Mouse (Mus musculus) fat pad, adult 2 months (tissue): ENCODE measurements around the gene Kcng3.

ENCODE experiments used
- DNase-seq: peaks from one replicate; pipeline ENCODE4 v3.0.0-alpha.2; 2011; ENCODE audit warnings: low read depth, low spot score; ENCODE audit errors: extremely low read depth

Kcng3 gene

DNA sequence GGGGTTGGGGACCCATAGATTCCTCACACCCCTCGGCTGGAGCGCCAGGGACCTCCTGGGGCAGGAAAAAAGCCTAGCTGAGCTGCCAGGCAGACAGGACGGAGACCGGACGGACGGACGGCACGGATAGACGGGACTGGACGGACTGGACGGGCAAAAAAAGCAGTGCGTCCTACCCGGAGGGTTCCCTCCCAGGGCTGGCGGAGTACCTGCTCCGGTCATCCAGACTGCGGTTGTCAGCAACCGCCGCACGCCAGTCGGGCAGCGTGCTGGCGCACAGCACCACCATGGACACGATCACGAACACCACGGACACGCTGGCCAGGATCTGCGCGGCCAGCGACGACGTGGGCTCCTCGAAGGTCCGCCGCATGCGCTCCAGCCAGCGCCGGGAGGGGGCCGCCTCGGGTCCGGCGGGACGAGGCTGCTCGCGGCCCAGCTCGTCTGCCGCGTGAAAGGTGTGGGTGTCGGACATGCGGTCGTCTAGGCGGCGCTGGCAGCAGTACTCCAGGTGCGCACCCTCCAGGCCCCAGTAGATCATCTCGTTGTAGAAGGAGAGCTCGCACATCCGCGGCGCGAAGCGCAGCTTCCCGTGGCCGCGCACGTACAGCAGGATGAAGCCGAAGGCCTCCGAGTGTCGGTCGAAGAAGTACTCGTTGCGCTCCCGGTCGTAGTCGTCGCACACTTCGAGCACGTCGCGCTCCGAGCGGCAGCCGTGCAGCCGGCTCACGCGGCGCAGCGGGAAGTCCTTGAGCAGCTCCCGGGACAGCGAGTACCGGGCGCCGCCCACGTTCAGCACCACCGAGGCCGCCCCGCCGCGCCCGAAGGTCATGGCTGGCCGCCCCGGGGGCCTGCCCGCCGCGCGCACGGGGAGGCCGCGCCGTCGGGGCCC is 662 bp downstream of the Kcng3 start:
- DNase-seq: no peak

DNA sequence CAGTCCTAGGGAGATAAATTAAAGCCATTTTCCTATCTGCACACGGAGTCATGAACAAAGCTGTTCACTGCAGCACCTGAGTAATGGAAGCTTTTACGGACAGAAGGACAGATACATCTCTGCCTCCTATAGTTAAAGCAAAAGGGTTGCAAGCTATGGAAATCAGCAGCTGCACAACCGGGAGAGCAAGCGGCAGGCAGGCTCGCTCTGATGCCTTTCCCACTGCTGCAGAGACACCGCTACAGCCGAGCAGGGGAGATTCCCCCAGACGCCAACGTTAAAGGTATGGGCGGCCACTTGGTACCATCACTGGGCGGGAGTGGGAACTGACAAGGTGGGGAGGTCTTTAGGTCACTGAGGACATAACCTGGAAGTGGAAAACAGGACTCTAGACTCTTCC is 17.8 kb downstream of the Kcng3 start:
- DNase-seq: no peak

DNA sequence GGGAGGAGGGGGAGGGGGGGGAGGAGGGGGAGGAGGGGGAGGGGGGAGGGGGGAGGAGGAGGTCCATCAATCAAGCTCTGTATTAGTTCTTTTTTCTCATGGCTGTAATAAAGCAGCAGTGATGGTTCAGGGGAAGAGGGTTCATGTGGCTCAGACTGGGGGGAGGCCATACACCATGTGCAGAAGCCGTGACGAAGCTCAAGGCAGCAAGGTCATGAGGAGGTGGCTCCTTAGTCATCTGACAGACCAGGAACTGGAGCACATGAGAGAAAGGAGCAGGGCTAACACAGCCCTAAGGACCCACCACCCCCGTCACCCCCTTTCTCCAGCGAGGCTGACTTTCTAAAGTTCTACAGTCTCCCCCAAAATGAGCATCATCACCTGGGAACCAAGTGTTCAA is 22.2 kb downstream of the Kcng3 start:
- DNase-seq: no peak

DNA sequence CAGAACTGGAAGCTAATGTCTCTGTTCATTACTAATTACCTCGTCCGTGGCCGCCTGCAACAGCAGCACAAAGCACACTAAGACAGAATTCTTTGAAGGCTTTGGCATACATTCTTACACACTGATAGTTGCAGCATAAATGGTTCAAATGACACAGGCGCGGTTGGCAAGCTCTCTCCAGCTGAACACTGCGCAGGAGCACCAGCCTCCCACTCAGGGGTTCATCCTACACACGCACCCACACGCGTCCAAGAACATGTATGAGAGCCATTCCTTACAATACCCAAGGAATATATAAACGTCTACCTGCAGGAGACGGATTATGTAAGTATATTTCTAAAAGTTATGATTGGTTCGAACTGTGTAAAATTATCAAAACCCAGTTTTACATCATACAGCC is 30.7 kb downstream of the Kcng3 start:
- DNase-seq: no peak

DNA sequence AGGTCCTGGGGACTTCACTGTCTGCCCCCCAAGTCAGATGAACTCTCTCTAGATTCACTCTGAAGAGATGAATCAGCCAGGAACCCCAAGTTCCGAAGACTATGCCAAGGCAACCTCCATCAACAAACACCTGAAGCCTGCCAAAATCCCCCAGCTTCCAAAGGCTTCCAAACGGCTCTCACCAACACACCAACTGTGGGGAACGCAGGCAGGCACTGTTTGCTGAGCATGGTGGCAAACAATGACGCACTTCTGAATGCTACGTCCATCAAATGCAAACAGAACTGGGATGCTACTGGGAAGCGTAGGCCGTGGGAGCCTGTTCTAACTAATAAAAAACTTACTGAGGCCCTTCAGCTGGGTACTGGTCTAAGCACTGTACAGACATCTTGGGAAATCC is 35.7 kb downstream of the Kcng3 start:
- no peak for DNase-seq

DNA sequence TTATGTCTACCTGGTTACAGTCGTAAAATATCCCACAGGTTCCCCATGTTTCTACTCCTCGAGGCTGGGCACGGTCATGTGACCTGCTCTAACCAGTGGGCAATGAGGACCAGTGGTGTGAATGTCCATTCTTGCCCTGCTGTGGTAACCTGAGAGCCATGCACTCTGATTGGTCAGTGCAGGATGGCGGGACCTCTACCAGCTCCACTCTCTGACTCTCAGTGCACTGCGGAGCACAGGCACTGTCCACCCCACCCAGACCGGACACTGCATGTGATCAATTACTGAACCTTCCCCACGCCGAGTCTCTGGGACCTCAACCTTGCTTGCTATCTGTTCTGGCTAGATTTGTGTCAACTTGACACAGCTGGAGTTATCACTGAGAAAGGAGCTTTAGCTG is 37.2 kb downstream of the Kcng3 start:
- no peak for DNase-seq

DNA sequence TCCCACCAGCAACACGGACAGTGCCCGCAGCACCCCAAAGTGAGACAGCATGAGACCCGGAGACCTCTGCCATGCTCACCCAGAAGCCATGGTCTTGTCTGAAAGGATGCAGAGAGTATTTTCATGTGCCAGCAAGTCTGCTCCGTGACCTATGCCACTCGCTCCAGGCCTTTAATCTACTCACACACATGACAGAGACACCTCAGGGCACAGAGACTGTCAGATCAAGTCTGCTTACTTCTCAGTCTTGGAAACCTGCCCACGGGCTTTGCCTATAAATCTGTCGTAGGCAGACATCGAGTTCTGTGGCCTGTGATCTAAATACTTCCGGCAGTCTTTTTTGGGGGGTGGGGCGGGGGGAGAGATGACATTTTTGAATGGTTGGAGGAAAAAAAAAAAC is 38.3 kb downstream of the Kcng3 start:
- DNase-seq: peak; percentile 8

DNA sequence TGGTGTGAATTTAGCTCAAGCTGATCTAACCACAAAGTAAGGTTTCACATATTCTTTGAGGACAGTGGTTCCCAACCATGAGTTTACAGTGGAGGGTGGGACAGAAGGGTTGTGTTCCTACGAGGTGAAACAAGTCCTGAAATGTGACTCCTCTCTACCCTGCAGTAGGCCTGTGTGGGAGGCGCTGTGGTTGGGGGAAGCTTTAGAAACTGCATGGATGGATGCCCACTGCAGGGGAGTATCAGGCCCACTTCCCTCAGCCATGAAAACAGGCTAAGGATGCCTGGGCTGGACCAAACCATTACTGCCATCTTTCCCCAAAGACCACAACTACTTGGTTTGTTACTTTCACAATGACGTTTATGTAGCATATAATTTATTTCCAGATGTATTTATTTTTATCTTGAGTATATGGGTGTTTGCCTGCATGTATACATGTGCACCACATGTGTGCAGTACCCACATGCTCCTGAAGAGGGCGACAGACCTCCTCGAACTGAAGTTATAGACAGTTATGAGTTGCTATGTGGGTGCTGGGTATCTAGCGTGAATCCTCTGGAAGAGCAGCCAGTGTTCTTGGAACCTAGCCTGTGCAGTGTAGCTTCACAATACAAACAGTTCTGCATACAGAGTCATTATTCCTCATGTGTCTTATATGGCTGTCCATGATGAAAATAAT is 42.9 kb downstream of the Kcng3 start:
- no peak for DNase-seq

DNA sequence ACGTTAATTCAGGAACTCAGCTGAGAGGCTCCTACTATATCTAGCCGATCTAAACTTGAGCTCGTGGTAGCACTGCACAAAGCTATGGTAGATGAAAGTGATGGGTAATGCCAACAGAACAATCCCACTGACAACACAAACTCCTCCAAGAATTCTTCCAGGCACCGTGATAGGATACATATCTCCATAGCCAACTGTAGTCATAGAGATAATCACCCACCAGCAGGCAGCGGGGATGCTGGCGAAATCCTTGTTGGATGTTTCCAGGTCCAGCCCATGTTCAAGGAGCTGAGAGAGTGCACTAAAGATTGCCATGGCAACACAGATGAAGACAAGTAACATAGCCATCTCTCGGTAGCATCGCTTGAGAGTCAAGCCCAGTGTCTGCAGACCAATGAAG is 44.0 kb downstream of the Kcng3 start:
- no peak for DNase-seq

DNA sequence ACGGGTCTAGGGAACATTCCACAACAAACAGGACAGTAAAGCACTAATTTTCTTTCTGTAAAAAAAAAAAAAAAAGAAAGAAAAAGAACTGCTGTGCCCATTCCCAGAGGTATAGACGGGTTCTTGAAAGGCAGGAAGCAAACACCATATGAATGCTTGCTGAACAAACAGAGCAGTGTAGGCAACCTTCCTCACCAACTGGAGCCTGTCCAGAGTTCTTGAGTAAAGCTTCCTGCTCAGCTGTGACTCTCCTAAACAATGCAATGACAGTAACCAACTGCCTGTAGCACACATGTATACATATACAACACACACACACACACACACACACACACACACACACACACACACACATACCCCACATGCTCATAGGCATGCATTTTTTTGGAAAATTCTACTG is 49.1 kb downstream of the Kcng3 start:
- DNase-seq: no peak

DNA sequence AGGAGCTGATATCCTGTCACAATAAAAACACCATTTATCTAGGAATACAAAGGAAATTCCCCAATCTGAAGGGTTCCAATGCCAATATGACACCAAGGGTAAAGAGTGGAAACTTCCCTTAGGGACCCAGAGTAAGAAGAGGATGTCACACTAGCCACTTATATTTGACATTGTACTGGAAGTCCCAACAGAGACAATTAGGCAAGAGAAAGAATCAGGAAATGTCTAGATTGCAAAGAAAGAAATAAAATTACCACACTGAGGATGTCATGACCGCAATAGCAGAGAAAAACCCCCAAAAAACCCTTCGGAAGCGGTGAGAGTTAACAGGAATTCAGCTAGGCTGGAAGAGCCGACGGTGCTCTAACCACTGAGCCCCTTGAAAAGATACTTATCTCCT is 51.0 kb downstream of the Kcng3 start:
- DNase-seq: no peak

DNA sequence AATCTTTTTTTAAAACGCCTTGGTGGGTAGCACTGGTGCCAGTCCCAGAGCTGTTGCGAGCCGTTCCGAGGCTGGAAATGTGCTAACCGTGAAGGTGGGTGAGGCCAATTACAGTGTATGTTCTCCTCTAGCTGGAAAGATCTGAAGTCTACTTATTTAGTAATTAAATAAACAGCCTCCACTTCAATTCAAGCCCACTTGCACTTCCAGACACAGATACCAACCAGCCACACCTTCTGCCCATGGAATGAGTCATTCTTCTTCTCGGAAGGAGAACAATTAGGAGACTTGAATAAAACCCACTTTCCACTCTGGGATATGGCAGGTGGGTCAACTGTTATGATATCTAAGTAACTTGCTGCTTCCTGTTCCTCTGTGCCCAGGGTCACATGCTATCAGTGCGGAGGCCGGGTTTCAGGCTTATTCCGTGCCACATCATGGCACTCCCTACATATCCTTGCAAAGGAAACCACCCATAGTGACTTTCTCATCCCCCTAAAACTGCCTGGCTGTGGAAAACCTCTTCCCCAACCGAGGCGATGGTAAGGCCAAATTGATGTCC is 54.8 kb downstream of the Kcng3 start:
- no peak for DNase-seq

DNA sequence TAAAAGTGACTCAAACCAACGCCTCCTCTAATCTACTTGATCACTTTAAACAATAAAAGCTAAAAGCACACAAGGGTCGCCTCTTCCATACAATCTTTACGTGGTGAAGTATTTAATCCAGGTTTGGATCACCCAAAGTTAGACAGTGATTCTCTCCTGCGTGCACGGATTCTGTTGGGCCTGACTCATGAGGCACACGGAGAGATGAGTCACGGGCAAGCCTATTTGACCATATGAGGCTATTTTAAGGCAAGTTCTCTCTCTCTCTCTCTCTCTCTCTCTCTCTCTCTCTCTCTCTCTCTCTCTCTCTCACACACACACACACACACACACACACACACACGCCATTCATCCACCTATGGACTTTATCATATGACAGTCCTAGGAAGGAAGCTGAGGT is 57.1 kb downstream of the Kcng3 start:
- no peak for DNase-seq

DNA sequence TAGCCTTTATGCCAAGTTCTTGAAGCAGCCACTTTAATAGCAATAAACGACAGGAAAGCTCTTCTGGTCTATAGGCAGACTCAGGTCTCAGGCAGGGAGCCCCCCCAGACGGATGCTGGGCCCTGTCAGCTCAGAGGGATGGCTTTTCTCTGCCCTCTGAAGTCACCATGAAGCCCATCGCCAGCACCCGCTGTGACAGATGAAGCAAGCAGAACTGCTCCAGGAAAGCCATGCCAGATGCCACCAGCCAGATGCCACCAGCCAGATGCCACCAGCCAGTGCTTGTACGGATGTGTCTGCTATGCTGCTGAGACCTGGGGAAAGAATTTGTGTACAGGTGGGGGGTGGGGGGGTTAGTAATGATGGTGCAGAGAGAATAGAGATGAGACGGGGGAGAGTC is 58.6 kb downstream of the Kcng3 start:
- DNase-seq: no peak

DNA sequence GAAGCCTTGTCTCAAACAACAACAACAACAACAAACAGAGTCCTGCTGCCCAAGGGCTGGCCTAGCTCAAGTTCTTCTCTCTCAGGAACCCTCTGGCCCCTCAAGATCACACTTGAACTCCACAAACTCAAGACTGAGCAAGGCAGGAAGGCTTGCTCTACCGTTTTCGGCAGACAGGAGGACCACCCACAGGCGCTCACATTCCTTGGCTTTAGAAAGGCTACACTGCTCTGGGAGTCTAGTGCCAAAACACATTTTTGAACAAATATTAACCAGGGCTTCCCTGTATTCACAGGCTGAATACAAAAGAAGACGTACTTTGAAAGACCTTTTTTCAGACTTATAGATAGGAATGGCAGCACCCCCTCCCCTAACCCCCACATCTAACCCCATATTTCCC is 59.3 kb downstream of the Kcng3 start:
- no peak for DNase-seq

DNA sequence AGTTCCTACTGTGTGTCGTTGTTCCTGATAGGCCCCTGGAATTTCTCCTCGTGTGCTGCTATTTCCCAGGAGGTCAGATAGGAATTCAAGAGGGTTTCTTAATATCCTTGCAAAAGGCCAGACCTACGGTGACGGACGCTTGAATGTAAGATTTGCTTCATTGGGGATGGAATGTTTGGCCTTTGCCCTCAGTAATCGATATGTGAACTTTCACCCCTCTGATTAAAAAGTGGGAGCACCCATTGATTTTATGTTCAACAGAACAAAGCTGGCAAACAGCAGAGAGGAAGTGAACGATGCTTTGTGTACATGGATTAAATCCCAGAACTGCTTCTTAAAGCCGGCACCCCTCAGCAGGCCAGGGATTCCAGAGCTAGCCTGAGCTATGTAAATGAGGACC is 64.3 kb downstream of the Kcng3 start:
- DNase-seq: no peak

DNA sequence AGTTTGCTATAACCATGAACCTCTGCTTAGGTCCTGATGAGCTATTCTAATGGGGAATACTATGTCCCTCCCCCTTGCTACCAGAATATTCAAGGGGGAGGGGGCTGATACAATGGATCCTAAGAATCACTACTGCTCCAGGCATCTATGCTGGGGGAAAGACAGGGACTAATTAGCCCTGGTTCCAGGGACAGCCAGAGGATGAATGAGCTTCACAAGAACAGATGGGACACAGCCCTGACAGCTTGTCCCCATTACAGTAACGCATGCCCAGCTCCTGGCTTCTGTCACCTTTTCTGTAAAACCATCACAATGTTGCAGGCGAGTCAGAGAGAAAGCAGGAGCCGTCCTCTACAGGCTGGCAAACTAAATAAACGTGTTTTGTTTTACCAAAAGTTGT is 66.2 kb downstream of the Kcng3 start:
- DNase-seq: no peak

DNA sequence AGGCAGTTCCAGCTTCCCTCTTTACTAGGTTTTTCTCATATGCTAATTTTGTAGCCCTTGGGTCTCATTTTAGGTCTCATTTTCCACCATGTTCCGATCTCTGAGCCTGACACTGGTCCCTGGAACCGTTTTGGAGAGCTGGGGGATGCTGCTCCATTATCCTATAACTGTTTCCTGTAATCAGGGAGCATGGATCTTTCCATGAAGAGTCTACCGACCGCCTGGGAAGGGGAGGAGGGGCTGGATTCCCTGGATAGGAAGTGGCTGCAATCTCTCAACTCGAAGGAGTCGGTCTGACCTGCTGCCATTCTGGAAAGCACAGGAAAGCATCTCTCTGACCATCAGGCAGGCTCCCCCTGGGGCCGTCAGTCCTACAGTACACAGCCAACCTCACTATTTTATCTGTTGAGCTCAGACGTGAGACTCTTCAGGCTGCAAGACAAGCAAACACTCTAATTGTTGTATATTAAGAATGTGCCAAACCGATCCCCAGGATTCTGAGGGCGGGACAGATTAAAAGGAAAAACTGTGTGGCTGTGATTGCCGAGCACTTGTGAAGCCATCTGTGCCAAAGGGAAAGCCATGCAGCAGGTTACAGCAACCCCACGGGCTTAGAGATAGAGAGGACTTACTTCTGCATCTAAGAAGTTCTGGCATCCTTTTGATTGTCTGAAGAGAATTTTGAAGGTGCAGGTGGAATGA is 67.4 kb downstream of the Kcng3 start:
- no peak for DNase-seq

DNA sequence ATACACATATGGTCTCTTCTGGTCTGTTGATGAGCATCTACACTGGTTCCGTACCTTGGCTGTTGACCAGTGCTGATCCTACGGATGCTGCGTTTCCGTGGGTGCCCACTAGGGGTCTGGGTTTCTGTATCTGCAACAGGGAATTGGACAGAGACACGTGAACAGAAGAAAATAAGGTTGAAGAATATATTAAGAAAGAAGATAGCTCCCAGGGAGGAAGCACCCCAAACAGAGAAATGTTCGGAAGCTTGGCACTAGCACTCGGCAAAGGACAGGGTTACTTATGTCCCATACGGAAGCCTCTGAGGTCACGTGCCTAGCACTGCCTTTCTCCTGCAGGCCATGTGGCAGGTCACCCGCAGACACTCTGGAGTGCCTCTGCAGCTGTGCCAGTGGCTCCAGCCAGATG is 68.0 kb downstream of the Kcng3 start:
- DNase-seq: no peak

DNA sequence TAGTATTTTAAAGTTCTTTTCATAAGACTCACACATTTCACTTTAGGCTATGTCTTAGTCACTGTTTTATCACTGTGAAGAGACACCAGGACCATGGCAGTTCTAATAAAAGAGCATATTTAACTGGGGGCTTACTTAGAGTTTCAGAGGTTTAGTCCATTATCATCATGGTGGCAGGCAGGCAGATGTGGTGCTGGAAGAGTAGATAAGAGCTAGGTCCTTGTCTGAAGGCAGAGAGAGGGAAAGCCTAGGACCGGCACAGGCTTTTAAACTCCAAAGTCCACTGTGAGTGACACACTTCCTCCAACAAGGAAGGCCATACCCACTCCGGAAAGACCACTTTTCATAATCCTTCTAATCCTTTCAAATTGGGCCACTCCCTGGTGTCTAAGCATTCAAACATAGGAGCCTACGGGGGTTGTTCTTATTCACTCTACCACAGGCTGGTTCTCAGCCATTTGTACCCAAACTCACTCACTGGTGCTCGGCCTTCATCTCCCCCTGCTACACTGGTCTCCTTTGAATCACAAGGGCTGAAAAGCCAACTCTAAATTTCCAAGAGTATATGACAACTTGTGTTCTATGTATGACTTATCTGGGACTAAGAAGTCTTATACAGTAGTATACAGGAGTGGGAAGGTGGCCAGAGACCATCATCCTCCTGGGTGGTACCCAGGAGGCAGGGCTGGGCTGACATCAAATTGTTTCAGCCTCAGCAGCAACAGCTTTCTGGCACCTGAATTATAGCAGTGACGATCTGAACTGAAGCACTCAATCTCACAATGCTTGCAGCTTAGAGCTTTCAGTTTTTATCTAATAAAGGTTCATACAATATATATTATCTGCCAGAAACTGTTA is 69.3 kb downstream of the Kcng3 start:
- DNase-seq: no peak

DNA sequence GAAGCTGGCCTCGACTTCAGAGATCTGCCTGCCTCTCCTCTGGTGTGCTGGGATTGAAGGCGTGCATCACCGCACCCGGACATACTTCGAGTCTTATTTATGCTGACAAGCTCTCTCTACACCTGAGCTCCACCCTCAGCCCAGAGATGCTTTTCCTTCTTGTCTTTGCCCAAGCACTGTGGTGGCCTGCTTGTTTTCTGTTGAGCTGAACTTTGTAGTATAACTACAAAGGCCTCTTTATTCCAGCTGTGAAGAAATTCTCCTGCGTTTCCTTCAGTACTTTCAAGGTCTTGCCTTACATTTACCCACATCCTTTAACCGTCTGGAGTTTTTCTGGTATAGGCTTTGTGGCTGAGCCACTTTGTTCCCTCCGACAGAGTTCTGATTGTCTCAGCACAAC is 72.6 kb downstream of the Kcng3 start:
- DNase-seq: no peak
